Mouse (Mus musculus) cerebellum, adult 9-11 months (tissue): Measurements from ENCODE around the gene Defb46.

Experiments used
- DNase-seq: peaks from one replicate; pipeline ENCODE4 v3.0.0; 2022

Gene Defb46

GRCm38 (mm10) chr8:19239616-19240015 lies at the start of gene Defb46:
Gene Defb46 (plus strand): TSS chr8:19239916.
- no peak for DNase-seq

- DNase-seq: no peak
These were observed 14.6 kb upstream of the Defb46 start, which contains the start of gene Defb6 for GRCm38 (mm10) chr8:19225161-19225560. Gene Defb6 (plus strand): TSS chr8:19225478.

- no peak for DNase-seq
These were observed 1.6 kb upstream of the Defb46 start for GRCm38 (mm10) chr8:19238101-19238500.

- DNase-seq: no peak
These were observed 7.6 kb downstream of the Defb46 start, which contains the start of gene Defb5 for GRCm38 (mm10) chr8:19247280-19247679. Gene Defb5 (plus strand): TSS chr8:19247580.

GRCm38 (mm10) chr8:19258136-19258535 lies 18.4 kb downstream of the Defb46 start:
- no peak for DNase-seq

GRCm38 (mm10) chr8:19259667-19260066 lies 20.0 kb downstream of the Defb46 start:
- DNase-seq: no peak
